ENCODE assay signal across 12 mouse cellular contexts in genomic region chr6:118226072-118226471, GRCm38 (mm10). TPM values are rescaled to one million over a fixed set of nuclear protein-coding genes. Genes with fewer than 3 reads are reported as not detected.
DNase-seq lines count a peak whose midpoint lies in the region; ATAC-seq lines count a peak whose summit lies in the region.
"Had no signal": no experiment of that assay in that cellular context is flagged by ENCODE, and none has a peak within 500 bp of the region (broad histone marks: within the 10 kb centered on the region; RNA-seq: fewer than 3 reads in every experiment).

No protein-coding gene starts in this region.

- no peaks in the 10 kb centered on the region for H3K4me1 ChIP-seq in hindbrain, embryonic 14.5 days (replicated peaks; ENCODE audit: control insufficient read depth, insufficient read depth, low read length)
- 0 out of 2 replicates have a peak, but pooled peaks cover 4% of the 10 kb centered on the region for H3K4me1 ChIP-seq in hindbrain, embryonic 13.5 days (replicated peaks)
- H3K4me1 ChIP-seq: lung, embryonic 15.5 days; stomach, embryonic 15.5 days had no signal

- WGBS in hindbrain, embryonic 14.5 days, result 34% methylated on average over 3 of the region's 3 CpGs
- WGBS in hindbrain, embryonic 13.5 days, result 34% methylated on average over 3 of the region's 3 CpGs

- H3K9me3 ChIP-seq in hindbrain, embryonic 14.5 days (ENCODE audit: control insufficient read depth, low read length), result no peaks in the 10 kb centered on the region
- no peaks in the 10 kb centered on the region for H3K9me3 ChIP-seq in hindbrain, embryonic 13.5 days
- H3K9me3 ChIP-seq: lung, embryonic 15.5 days; stomach, embryonic 15.5 days had no signal

- 0 out of 2 replicates have a peak overlapping the region, but pooled peaks have one; percentile 1 for H3K27ac ChIP-seq in hindbrain, embryonic 14.5 days
- no peak overlapping the region for H3K27ac ChIP-seq in hindbrain, embryonic 13.5 days
- H3K27ac ChIP-seq: lung, embryonic 15.5 days; stomach, embryonic 15.5 days had no signal

- no peak overlapping the region for H3K4me2 ChIP-seq in hindbrain, embryonic 14.5 days (replicated peaks)
- no peak overlapping the region for H3K4me2 ChIP-seq in hindbrain, embryonic 13.5 days
- H3K4me2 ChIP-seq: heart, embryonic 11.5 days; lung, embryonic 15.5 days; stomach, embryonic 15.5 days had no signal

- ATAC-seq in hindbrain, embryonic 14.5 days (ENCODE audit: low FRiP score), result peak; percentile 59; the same call in 1 of the 2 replicates
- no peak for ATAC-seq in hindbrain, embryonic 13.5 days (ENCODE audit: low FRiP score)

- no peaks in the 10 kb centered on the region for H3K36me3 ChIP-seq in hindbrain, embryonic 14.5 days (replicated peaks; ENCODE audit: control insufficient read depth, insufficient read depth)
- H3K36me3 ChIP-seq in hindbrain, embryonic 13.5 days, result no peaks in the 10 kb centered on the region
- H3K36me3 ChIP-seq: lung, embryonic 15.5 days; stomach, embryonic 15.5 days had no signal

- no peak overlapping the region for H3K4me3 ChIP-seq in hindbrain, embryonic 14.5 days (replicated peaks; ENCODE audit: low read length)
- H3K4me3 ChIP-seq in hindbrain, embryonic 13.5 days, result no peak overlapping the region
- H3K4me3 ChIP-seq: lung, embryonic 15.5 days; stomach, embryonic 15.5 days had no signal

- peak; percentile 55 for DNase-seq in hindbrain, embryonic 14.5 days (ENCODE audit: low spot score)
- DNase-seq in right cerebral cortex, adult 18-20 months, result peak; percentile 20
- DNase-seq in right cerebral cortex, postnatal 4 days, result no peak
- DNase-seq in layer of hippocampus, postnatal 10 days (ENCODE audit: low spot score in 2 of 2), result peak; percentile 18
- no peak for DNase-seq in testis, postnatal 14 days (ENCODE audit: low spot score)
- DNase-seq in lung, postnatal 4 days, result no peak
- DNase-seq: cerebellum, postnatal 25 days; kidney, adult 8-10 months had no signal

- no peaks in the 10 kb centered on the region for H3K27me3 ChIP-seq in hindbrain, embryonic 14.5 days (ENCODE audit: control insufficient read depth, insufficient read depth, low read length)
- H3K27me3 ChIP-seq in hindbrain, embryonic 13.5 days, result no peaks in the 10 kb centered on the region
- H3K27me3 ChIP-seq: lung, embryonic 15.5 days; stomach, embryonic 15.5 days had no signal

- H3K9ac ChIP-seq in hindbrain, embryonic 14.5 days, result no peak overlapping the region
- H3K9ac ChIP-seq in hindbrain, embryonic 13.5 days, result no peak overlapping the region
- H3K9ac ChIP-seq: lung, embryonic 15.5 days; stomach, embryonic 15.5 days had no signal

RNA-seq across cellular contexts. Expression of gene Ret, which starts 28.6 kb away (rescaled TPM):
- 17.0 and 18.8 TPM in 2 replicates for polyA plus RNA-seq in hindbrain, embryonic 14.5 days (2014; fragmentation: Nextera tagmentation; extraction: Ambion mirVana)
- polyA plus RNA-seq in hindbrain, embryonic 13.5 days (2015; fragmentation: Nextera tagmentation; extraction: Ambion mirVana), result 8.7 and 9.1 TPM in 2 replicates
- 1 to 10 TPM; 6.4 to 6.8 TPM for total RNA-seq in layer of hippocampus, postnatal 10 days (2021)

Comparison
In these comparisons a context has a peak if more than half of its experiments do, and no peak if none do; other contexts are left out.
1. DNase-seq: peak in hindbrain, embryonic 14.5 days (single experiment), right cerebral cortex, adult 18-20 months (single experiment) and layer of hippocampus, postnatal 10 days (2 of 2); none in right cerebral cortex, postnatal 4 days (single experiment), testis, postnatal 14 days (single experiment) and lung, postnatal 4 days (0 of 2).